Mouse (Mus musculus): ENCODE measurements around the gene Uba3. TPM values are rescaled to one million over a fixed set of nuclear protein-coding genes. Genes with fewer than 3 reads are reported as not detected.

The Uba3 gene
- polyA plus RNA-seq, 1 experiment = 38.7 TPM

DNA sequence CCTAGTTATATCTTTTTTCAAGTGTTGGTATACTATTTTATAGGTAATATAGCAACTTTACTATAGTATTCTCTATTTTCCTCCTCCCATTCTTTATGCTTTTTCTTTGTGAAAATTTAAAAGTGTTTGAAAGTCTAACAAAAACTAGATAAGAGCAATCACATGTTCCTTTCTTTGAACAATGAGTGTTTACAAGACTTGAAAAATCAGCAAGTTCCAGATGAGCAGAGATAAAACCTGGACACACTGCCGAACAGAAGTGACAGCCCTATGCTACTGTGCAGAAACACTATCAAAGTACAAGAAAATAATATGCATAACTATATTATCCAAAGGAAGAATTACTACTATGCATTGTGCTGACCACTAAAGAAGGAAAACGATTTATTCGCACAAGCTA, 3.0 kb downstream of the Uba3 start:
- Histone ChIP-seq H3K4me3 (ENCODE audit: insufficient read depth, low read length) (no peak overlapping the region), H3K4me1 (ENCODE audit: control insufficient read depth, insufficient read depth, low read length) (peaks cover 16% of the 10 kb centered on the region), H3K27ac (ENCODE audit: insufficient read depth, low read depth, low read length) (no peak overlapping the region)
- no peak for TF ChIP-seq POLR2A (IDR thresholded peaks at IDR 0.05; ENCODE audit: borderline replicate concordance, low read depth, low read length)
- no peak for TF ChIP-seq CTCF (IDR thresholded peaks at IDR 0.05; ENCODE audit: low read depth, low read length)

DNA sequence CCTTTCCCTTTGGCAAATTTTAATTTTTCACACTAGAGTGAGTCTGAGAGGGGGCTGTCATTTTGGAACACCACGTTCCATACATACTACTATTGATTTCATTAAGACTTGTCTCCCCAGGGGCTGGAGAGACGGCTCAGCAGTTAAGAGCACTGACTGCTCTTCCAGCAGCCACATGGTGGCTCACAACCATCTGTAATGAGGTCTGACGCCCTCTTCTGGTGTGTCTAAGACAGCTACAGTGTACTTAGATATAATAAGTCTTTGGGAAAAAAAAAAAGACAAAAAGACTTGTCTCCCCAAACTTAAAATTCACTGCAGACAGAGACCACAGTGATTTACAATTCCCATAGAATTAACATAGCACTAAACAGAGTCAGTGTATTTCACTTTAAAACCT, 5.0 kb downstream of the Uba3 start:
- no peak overlapping the region for H3K27ac ChIP-seq (ENCODE audit: insufficient read depth, low read depth, low read length)
- TF ChIP-seq CTCF (IDR thresholded peaks at IDR 0.05; ENCODE audit: low read depth, low read length) (no peak), POLR2A (IDR thresholded peaks at IDR 0.05; ENCODE audit: borderline replicate concordance, low read depth, low read length) (no peak)
- no peak overlapping the region for H3K4me3 ChIP-seq (ENCODE audit: insufficient read depth, low read length)
- H3K4me1 ChIP-seq (ENCODE audit: control insufficient read depth, insufficient read depth, low read length) = peaks cover 8% of the 10 kb centered on the region

DNA sequence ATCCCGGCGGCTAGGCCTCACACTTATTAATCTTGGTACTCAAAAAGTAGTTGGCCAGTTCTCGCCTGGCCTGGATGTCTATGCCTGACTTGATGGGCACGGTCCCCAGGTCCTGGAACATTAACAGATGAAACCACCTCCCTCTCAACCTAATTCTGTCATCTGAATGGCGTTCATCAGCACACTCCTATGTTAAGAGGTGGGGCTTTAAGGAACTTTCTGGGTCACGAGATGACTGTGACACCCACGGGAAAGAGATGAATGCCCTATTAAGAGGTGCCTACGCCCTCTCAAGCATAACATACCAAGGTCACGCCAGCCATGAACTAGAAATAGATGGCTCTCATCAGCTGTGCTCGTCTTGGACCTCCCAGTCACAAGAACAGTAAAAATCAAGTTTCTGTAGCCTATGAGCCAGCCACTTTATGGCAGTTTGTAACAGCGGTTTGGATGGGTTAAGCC, 26.0 kb downstream of the Uba3 start:
- peak overlapping the region; percentile 89 for H3K27ac ChIP-seq (ENCODE audit: insufficient read depth, low read depth, low read length)
- TF ChIP-seq CTCF (IDR thresholded peaks at IDR 0.05; ENCODE audit: low read depth, low read length) (no peak), POLR2A (IDR thresholded peaks at IDR 0.05; ENCODE audit: borderline replicate concordance, low read depth, low read length) (no peak)
- peaks cover 43% of the 10 kb centered on the region for H3K4me1 ChIP-seq (ENCODE audit: control insufficient read depth, insufficient read depth, low read length)
- H3K4me3 ChIP-seq (ENCODE audit: insufficient read depth, low read length) = peak overlapping the region; percentile 69

DNA sequence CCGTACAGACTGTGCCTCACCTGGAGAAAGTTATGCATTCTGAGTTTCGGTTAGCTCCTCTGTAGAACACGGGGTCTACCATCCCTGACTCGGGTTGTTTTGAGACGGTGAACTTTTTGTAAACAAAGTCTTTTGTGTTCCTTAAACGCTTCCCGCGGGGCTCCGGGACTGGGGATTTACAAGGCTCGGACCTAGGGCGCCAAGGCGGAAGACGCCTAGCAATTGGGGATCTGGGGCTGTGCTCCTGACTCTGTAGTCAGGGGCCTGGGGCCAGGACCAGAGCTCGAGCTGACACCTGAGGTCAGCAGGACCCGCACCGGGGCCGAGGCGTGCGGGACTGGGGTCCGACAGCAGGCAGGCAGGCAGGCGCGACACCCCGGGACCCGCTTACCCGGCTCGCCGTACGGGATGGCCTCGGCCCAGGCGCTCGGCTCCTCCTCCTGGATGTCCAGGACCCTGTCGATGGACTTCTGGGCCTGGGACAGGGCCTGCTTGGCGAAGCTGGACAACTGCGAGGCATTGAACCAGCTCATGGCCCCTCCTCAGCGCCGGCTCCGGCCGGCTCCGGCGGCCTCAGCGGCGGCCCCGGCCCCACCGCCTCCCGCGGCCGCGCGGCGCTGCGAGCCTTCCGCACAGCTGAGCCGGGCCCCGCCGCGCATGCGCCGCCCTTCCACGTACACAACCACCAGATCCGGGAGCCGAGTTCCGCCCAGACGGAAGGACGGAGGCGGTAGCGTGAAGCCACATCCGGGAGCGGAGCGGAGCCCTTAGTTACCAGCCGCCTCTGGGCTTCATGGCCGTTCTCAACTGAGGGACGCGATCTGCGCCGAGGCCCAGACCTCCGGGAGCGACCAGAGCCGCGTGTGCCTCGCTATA, 26.7 kb downstream of the Uba3 start, which contains the start of gene Tmf1:
Gene Tmf1 (minus strand): TSS at position 632 of the 876 bp plus-strand sequence.
- peaks cover 43% of the 10 kb centered on the region for H3K4me1 ChIP-seq (ENCODE audit: control insufficient read depth, insufficient read depth, low read length)
- H3K4me3 ChIP-seq (ENCODE audit: insufficient read depth, low read length) = peak within 1 kb of the TSS; percentile 71
- no peak for TF ChIP-seq CTCF (IDR thresholded peaks at IDR 0.05; ENCODE audit: low read depth, low read length)
- 0 out of 2 replicates have a peak, but pooled peaks have one; percentile 31 for TF ChIP-seq POLR2A (IDR thresholded peaks at IDR 0.05; ENCODE audit: borderline replicate concordance, low read depth, low read length)
- peak within 1 kb of the TSS; percentile 89 for H3K27ac ChIP-seq (ENCODE audit: insufficient read depth, low read depth, low read length)

DNA sequence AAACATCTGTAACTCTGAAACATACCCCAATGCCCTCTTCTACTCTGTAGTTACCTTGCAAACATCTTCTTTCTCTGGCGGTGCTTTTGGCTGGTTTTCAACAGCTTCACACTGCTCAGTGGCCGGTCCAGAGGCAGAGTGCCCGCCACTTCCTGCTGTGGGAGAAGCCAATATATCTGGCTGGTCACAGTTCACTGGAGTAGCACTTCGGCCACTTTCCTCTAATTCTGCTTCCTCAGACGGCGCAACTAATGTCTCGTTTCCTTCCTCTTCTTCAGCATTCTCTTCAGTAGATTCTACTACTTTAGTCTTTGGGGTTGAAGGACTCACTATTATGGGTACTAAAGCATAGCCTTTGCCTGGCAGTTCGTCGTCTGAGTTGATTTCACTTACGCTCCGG, 29.7 kb downstream of the Uba3 start:
- H3K27ac ChIP-seq (ENCODE audit: insufficient read depth, low read depth, low read length) = peak overlapping the region; percentile 49
- peak overlapping the region; percentile 30; the same call in 1 of the 2 replicates for H3K4me3 ChIP-seq (ENCODE audit: insufficient read depth, low read length)
- H3K4me1 ChIP-seq (ENCODE audit: control insufficient read depth, insufficient read depth, low read length) = peaks cover 26% of the 10 kb centered on the region
- TF ChIP-seq POLR2A (IDR thresholded peaks at IDR 0.05; ENCODE audit: borderline replicate concordance, low read depth, low read length) (no peak), CTCF (IDR thresholded peaks at IDR 0.05; ENCODE audit: low read depth, low read length) (no peak)

DNA sequence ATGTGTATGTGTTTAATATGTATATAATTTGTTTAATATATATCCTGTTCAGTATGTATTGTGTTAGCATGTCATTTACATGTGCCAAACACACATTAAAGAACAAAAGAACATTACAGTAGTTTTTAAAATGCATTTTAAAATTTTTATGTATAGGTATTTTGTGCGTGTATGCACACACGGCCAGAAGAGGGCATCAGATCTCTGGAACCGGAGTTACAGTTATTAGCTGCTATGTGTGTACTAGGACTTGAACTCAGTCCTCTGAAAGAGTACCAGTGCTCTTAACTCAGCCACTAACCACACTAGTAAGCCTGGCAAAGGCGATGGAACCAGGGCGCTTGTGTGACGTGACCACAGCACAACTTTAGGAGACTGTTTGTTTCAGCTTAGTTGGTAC, 55.3 kb downstream of the Uba3 start:
- H3K4me1 ChIP-seq (ENCODE audit: control insufficient read depth, insufficient read depth, low read length) = peaks cover 24% of the 10 kb centered on the region
- TF ChIP-seq CTCF (IDR thresholded peaks at IDR 0.05; ENCODE audit: low read depth, low read length) (no peak), POLR2A (IDR thresholded peaks at IDR 0.05; ENCODE audit: borderline replicate concordance, low read depth, low read length) (no peak)
- peak overlapping the region; percentile 89 for H3K27ac ChIP-seq (ENCODE audit: insufficient read depth, low read depth, low read length)
- no peak overlapping the region for H3K4me3 ChIP-seq (ENCODE audit: insufficient read depth, low read length)

DNA sequence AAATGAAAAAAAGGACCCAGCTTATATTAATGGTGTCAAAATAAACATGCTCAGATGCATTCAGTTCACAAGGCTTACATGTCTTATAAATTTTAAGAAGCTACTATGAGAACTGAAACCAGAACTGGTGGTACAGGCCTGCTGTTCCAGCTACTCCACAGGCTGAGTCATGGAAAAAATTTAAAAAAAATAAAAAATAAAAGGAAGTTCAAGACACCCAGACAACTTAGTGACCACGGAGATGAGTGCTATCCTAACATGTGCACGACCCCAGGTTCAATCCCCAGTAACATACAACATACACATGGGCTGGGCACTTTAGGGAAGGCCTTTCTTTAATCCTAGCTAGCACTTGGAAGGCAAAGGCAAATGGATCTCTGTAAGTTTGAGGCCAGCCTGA, 55.7 kb downstream of the Uba3 start:
- TF ChIP-seq CTCF (IDR thresholded peaks at IDR 0.05; ENCODE audit: low read depth, low read length) = no peak
- TF ChIP-seq POLR2A (IDR thresholded peaks at IDR 0.05; ENCODE audit: borderline replicate concordance, low read depth, low read length) = no peak
- Histone ChIP-seq H3K4me1 (ENCODE audit: control insufficient read depth, insufficient read depth, low read length) (peaks cover 24% of the 10 kb centered on the region), H3K4me3 (ENCODE audit: insufficient read depth, low read length) (no peak overlapping the region; the same call in 1 of the 2 replicates), H3K27ac (ENCODE audit: insufficient read depth, low read depth, low read length) (peak overlapping the region; percentile 89)

DNA sequence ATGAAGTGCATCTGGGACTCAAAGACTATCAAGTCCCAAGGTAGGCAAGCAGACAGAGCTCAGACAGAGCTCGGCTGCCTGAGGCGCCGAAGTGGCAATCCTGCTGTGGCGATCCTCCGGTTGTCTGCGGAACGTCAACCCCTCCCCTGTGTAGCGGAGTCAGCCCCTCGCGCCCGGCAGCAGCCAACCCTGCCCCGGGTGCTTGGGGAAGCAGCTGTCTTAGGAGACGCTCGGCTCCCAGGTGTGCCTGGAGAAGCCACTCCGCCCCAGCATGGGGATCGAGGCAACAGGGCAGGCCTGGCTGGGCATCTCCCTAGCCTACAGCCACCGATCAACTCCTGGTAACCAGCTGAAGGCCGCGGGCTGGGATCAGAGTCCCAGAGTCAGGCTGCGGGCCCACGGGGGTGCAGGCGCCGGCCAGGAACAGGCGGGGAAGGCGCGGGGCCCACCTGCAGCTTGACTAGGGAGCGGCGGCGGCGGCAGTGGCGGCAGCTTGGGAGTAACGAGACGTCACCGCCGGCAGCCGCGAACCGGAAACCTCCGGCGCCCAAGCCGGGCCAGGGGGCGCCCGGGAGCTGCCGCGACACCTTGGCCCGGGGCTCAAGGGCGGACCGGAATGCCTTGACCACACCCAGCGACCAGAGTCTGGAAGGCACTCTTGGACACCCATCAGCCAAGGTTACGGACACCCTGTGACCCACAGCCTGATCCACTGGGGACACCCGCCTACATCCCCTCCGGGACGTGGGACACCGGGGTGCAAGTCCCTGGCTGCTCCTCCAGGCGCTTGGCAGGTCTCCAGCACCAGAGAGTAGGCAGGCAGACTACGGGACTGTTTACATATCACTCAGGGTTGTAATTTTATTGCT, 56.8 kb downstream of the Uba3 start, which contains the start of gene Eogt:
Gene Eogt (minus strand): TSS at position 800 of the 869 bp plus-strand sequence.
- Histone ChIP-seq H3K4me3 (ENCODE audit: insufficient read depth, low read length) (peak within 1 kb of the TSS; percentile 72), H3K4me1 (ENCODE audit: control insufficient read depth, insufficient read depth, low read length) (peaks cover 24% of the 10 kb centered on the region), H3K27ac (ENCODE audit: insufficient read depth, low read depth, low read length) (peak within 1 kb of the TSS; percentile 89)
- TF ChIP-seq POLR2A (IDR thresholded peaks at IDR 0.05; ENCODE audit: borderline replicate concordance, low read depth, low read length) = no peak
- no peak for TF ChIP-seq CTCF (IDR thresholded peaks at IDR 0.05; ENCODE audit: low read depth, low read length)

DNA sequence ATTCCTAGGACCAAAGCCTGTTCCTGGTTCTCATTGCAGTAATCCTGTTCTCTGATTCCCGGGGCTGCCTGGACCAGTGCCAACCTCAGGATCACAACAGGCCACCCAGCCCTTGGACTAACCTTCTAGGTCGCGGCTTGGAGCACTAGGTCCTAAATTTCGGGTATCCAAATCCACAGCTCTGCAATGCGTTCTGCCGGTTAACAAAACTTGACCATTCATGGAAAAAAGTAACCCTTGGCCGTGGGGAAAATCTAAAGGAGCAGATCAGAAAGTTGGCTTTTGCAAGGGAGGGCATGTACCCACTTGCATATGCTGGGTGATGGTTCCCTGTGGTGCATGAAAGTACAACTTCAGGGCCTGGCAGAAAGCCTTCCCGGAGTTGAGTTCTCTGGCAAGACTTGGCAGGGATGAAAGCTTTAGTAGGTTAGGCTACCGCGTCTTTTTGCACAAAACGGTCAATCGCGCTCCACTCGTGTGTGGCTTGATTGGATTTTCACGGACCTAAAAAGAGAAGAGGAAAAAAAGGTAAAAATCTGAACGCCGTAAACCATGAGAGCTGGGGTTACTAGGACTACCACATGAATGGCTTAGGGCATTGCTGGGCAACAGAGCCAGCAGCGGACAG, 57.6 kb downstream of the Uba3 start:
- Histone ChIP-seq H3K4me3 (ENCODE audit: insufficient read depth, low read length) (peak overlapping the region; percentile 72), H3K4me1 (ENCODE audit: control insufficient read depth, insufficient read depth, low read length) (peaks cover 24% of the 10 kb centered on the region), H3K27ac (ENCODE audit: insufficient read depth, low read depth, low read length) (no peak overlapping the region)
- no peak for TF ChIP-seq CTCF (IDR thresholded peaks at IDR 0.05; ENCODE audit: low read depth, low read length)
- TF ChIP-seq POLR2A (IDR thresholded peaks at IDR 0.05; ENCODE audit: borderline replicate concordance, low read depth, low read length) = no peak
